Mouse (Mus musculus): ENCODE data around the gene Epop.

Epop gene

GRCm38 (mm10) chr11:97629576-97629975 lies at the start of gene Epop:
Epop (minus strand) TSS chr11:97629702.
- peak; percentile 74 to 82 for DNase-seq (ENCODE audit: low spot score in 2 of 2)

GRCm38 (mm10) chr11:97678301-97678700 lies 48.8 kb upstream of the Epop start:
- no peak for DNase-seq (ENCODE audit: low spot score in 2 of 2)

- DNase-seq (ENCODE audit: low spot score in 2 of 2), result no peak
Measured at GRCm38 (mm10) chr11:97677842-97678241, 48.3 kb upstream of the Epop start.

- no peak for DNase-seq (ENCODE audit: low spot score in 2 of 2)
Measured at GRCm38 (mm10) chr11:97677381-97677780, 47.9 kb upstream of the Epop start.

GRCm38 (mm10) chr11:97676050-97676754 lies 46.7 kb upstream of the Epop start:
- no peak for DNase-seq (ENCODE audit: low spot score in 2 of 2)

- no peak for DNase-seq (ENCODE audit: low spot score in 2 of 2)
Measured at GRCm38 (mm10) chr11:97673148-97673547, 43.6 kb upstream of the Epop start.

- DNase-seq (ENCODE audit: low spot score in 2 of 2), result no peak
Measured at GRCm38 (mm10) chr11:97671177-97671527, 41.6 kb upstream of the Epop start.

GRCm38 (mm10) chr11:97670234-97671176 lies 41.0 kb upstream of the Epop start:
- no peak for DNase-seq (ENCODE audit: low spot score in 2 of 2)

- no peak for DNase-seq (ENCODE audit: low spot score in 2 of 2)
Measured at GRCm38 (mm10) chr11:97669829-97670228, 40.3 kb upstream of the Epop start.

GRCm38 (mm10) chr11:97669268-97669667 lies 39.8 kb upstream of the Epop start:
- DNase-seq (ENCODE audit: low spot score in 2 of 2), result no peak

GRCm38 (mm10) chr11:97668160-97668559 lies 38.7 kb upstream of the Epop start:
- DNase-seq (ENCODE audit: low spot score in 2 of 2), result no peak

- no peak for DNase-seq (ENCODE audit: low spot score in 2 of 2)
Measured at GRCm38 (mm10) chr11:97666794-97667193, 37.3 kb upstream of the Epop start.

- DNase-seq (ENCODE audit: low spot score in 2 of 2), result no peak
Measured at GRCm38 (mm10) chr11:97666221-97666620, 36.7 kb upstream of the Epop start.

- no peak for DNase-seq (ENCODE audit: low spot score in 2 of 2)
Measured at GRCm38 (mm10) chr11:97665431-97665830, 35.9 kb upstream of the Epop start.

- DNase-seq (ENCODE audit: low spot score in 2 of 2), result no peak
Measured at GRCm38 (mm10) chr11:97664771-97665240, 35.3 kb upstream of the Epop start.

- DNase-seq (ENCODE audit: low spot score in 2 of 2), result no peak
Measured at GRCm38 (mm10) chr11:97664339-97664665, 34.8 kb upstream of the Epop start.

- DNase-seq (ENCODE audit: low spot score in 2 of 2), result no peak
Measured at GRCm38 (mm10) chr11:97663528-97664338, 34.2 kb upstream of the Epop start.

GRCm38 (mm10) chr11:97662893-97663527 lies 33.5 kb upstream of the Epop start, which contains the start of gene Mllt6:
Mllt6 (plus strand) TSS chr11:97663414.
- DNase-seq (ENCODE audit: low spot score in 2 of 2), result peak; percentile 58 to 71

- DNase-seq (ENCODE audit: low spot score in 2 of 2), result peak; percentile 61 to 65
Measured at GRCm38 (mm10) chr11:97662207-97662892, 32.8 kb upstream of the Epop start.

GRCm38 (mm10) chr11:97661648-97662133 lies 32.2 kb upstream of the Epop start:
- peak; percentile 35 to 58 for DNase-seq (ENCODE audit: low spot score in 2 of 2)

All from natural killer cell, adult 2 months (primary cell).